Mouse (Mus musculus) monocyte, adult 2 months (primary cell): ENCODE data around the gene Gm21994.
"Not testable (repeated sequence)": the region's sequence is repeated elsewhere in the genome, so short reads cannot be mapped to it uniquely, and the experiment has no call there.

Experiments used
- DNase-seq, 2 experiments: peaks; one replicate each; pipeline ENCODE4 v3.0.0; 2022; ENCODE audit warnings: low spot score in 2 of 2, low read depth in 1 of 2

The Gm21994 gene

GRCm38 (mm10) chr2:150255491-150255890, at the start of gene Gm21994:
Gm21994 (minus strand) TSS chr2:150255591.
- not testable (repeated sequence) for DNase-seq

GRCm38 (mm10) chr2:150299096-150299495, 43.7 kb upstream of the Gm21994 start:
- DNase-seq = no peak

GRCm38 (mm10) chr2:150293669-150294068, 38.3 kb upstream of the Gm21994 start:
- DNase-seq = no peak

GRCm38 (mm10) chr2:150257291-150257690, 1.9 kb upstream of the Gm21994 start, which contains the start of gene Gm14124:
Gm14124 (plus strand) TSS chr2:150257517.
- not testable (repeated sequence) for DNase-seq

- not testable (repeated sequence) for DNase-seq
Measured at GRCm38 (mm10) chr2:150256861-150257260, 1.5 kb upstream of the Gm21994 start.

GRCm38 (mm10) chr2:150243211-150243610, 12.2 kb downstream of the Gm21994 start:
- no peak for DNase-seq

- DNase-seq = not testable (repeated sequence)
Measured at GRCm38 (mm10) chr2:150223263-150223662, 32.1 kb downstream of the Gm21994 start.

- DNase-seq = not testable (repeated sequence)
Measured at GRCm38 (mm10) chr2:150218363-150218725, 37.0 kb downstream of the Gm21994 start.

- DNase-seq = peak in 1 of 2 experiments; percentile 11
Measured at GRCm38 (mm10) chr2:150217600-150218362, 37.6 kb downstream of the Gm21994 start, which contains the start of gene Zfp937. Zfp937 (plus strand) TSS chr2:150218073.
